Mouse (Mus musculus) kidney, postnatal 0 days (tissue): ENCODE measurements at regions not wholly inside any gene's neighbourhood (a gene's known extent, or its start where the extent isn't known, plus 50 kb on each side); places are given as distances from the start of the nearest gene placed in this dataset.

Experiments used
- ATAC-seq: fragments of 200-750 bp; cut with Nextera tagmentation; replicated peaks from 2 replicates; pipeline ENCODE4 v1.8.0; 2017; ENCODE audit warnings: low read depth, moderate number of reproducible peaks, moderate TSS enrichment, moderate library complexity; ENCODE audit not compliant: low FRiP score
- DNase-seq: peaks from one replicate; pipeline ENCODE4 v3.0.0-alpha.2; 2016; ENCODE audit warnings: low spot score
- H3K27ac ChIP-seq: fragments of 300-500 bp; sonication (generic); 2 replicates; pipeline ENCODE4 v1.5.1; 2014; ENCODE audit warnings: mild to moderate bottlenecking
- H3K27me3 ChIP-seq: fragments of 300-500 bp; sonication (generic); 2 replicates; pipeline ENCODE4 v1.6.1; 2014; ENCODE audit warnings: low read length, mixed read lengths; ENCODE audit not compliant: insufficient read depth
- H3K36me3 ChIP-seq: fragments of 300-500 bp; sonication (generic); 2 replicates; pipeline ENCODE4 v1.6.1; 2014; ENCODE audit warnings: low read length, mixed read lengths; ENCODE audit not compliant: insufficient read depth
- H3K4me1 ChIP-seq: fragments of 300-500 bp; sonication (generic); replicated peaks from 2 replicates; pipeline ENCODE4 v1.6.1; 2014; ENCODE audit warnings: antibody characterized with exemption, low read length, mixed read lengths; ENCODE audit not compliant: insufficient read depth
- H3K4me2 ChIP-seq: fragments of 300-500 bp; sonication (generic); 2 replicates; pipeline ENCODE4 v1.6.1; 2014; ENCODE audit warnings: mild to moderate bottlenecking, low read length, moderate library complexity, mixed read lengths
- H3K4me3 ChIP-seq: fragments of 300-500 bp; sonication (generic); replicated peaks from 2 replicates; pipeline ENCODE4 v1.5.1; 2014; ENCODE audit warnings: low read depth, low read length
- H3K9ac ChIP-seq: fragments of 300-500 bp; sonication (generic); 2 replicates; pipeline ENCODE4 v1.6.1; 2014; ENCODE audit warnings: low read depth, low read length
- H3K9me3 ChIP-seq: fragments of 300-500 bp; sonication (generic); replicated peaks from 2 replicates; pipeline ENCODE4 v1.6.1; 2016; ENCODE audit warnings: low read length, inconsistent platforms, mixed read lengths
- CTCF ChIP-seq: IDR thresholded peaks from 2 replicates; pipeline ENCODE4 v1.5.1; 2016; ENCODE audit warnings: antibody characterized with exemption, low read depth, mild to moderate bottlenecking, moderate library complexity
- WGBS: fragments of 180-500 bp; shearing (Covaris S2); extraction: QIAGEN DNeasy Blood & Tissue Kit; methylation state at CpG from one replicate; pipeline ENCODE4 v1.1.7; 2014; 5-methylcytosine and 5-hydroxymethylcytosine counted together

DNA sequence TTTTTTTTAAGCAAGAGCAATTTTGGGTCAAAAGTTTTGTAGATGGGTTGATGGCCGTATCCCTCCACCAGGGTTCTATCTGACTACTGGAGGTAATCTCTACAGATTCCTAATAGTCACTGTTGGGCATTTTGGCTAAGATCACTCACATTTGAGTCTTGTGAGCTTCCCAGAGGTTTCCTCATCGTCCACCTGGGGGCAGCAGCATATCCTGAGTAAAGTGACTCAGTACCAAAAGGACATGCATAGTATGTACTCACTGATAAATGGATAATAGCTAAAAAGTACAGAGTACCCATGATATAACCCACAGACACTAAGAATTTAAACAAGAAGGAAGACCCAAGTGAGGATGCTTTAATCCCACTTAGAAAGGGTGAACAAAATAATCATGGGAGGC, 1390.0 kb downstream of the Amy2a5 start:
- Histone ChIP-seq H3K27ac (no peak overlapping the region), H3K4me2 (no peak overlapping the region), H3K9ac (no peak overlapping the region), H3K36me3 (no peaks in the 10 kb centered on the region), H3K9me3 (no peaks in the 10 kb centered on the region), H3K4me3 (no peak overlapping the region), H3K4me1 (no peaks in the 10 kb centered on the region), H3K27me3 (no peaks in the 10 kb centered on the region)
- TF ChIP-seq CTCF: peak; percentile 47
- 37% methylated on average over 2 of the region's 2 CpGs for WGBS
- no peak for ATAC-seq
- no peak for DNase-seq
